Mouse (Mus musculus) ES-E14 (cell line): ENCODE results near the gene Hectd4. TPM values are rescaled to one million over a fixed set of nuclear protein-coding genes. Genes with fewer than 3 reads are reported as not detected.

Source experiments
- DNase-seq: peaks from one replicate; pipeline ENCODE4 v3.0.0-alpha.2; 2013; ENCODE audit warnings: low read depth, low spot score
- H3K27ac ChIP-seq: 2 replicates; pipeline ENCODE4 v1.5.1; 2012; ENCODE audit warnings: low read depth, mild to moderate bottlenecking, low read length, moderate library complexity, mixed read lengths; ENCODE audit not compliant: poor library complexity, insufficient read depth, severe bottlenecking
- H3K36me3 ChIP-seq: 2 replicates; pipeline ENCODE4 v1.6.1; 2012; ENCODE audit warnings: mild to moderate bottlenecking, low read length, moderate library complexity, mixed read lengths; ENCODE audit not compliant: control insufficient read depth, poor library complexity, insufficient read depth, severe bottlenecking
- H3K4me1 ChIP-seq, 2 experiments: fragments of 150-350 bp in 1 of 2; sonication (generic) in 1 of 2; 2 replicates each; pipeline ENCODE4 v1.6.1; 2012; ENCODE audit warnings: low read length in 2 of 2, mild to moderate bottlenecking in 1 of 2, mixed read lengths in 1 of 2; ENCODE audit not compliant: control insufficient read depth in 2 of 2, insufficient read depth in 2 of 2, poor library complexity in 1 of 2
- H3K4me3 ChIP-seq, 2 experiments: fragments of 150-350 bp in 1 of 2; sonication (generic) in 1 of 2; 2 replicates each; pipeline ENCODE4 v1.5.1; 2012; ENCODE audit warnings: low read length in 2 of 2, low read depth in 1 of 2, mild to moderate bottlenecking in 1 of 2, mixed read lengths in 1 of 2; ENCODE audit not compliant: insufficient read depth in 1 of 2, poor library complexity in 1 of 2, severe bottlenecking in 1 of 2
- H3K9ac ChIP-seq: 2 replicates; pipeline ENCODE4 v1.6.1; 2012; ENCODE audit warnings: low read depth, mild to moderate bottlenecking, low read length, mixed read lengths; ENCODE audit not compliant: poor library complexity, insufficient read depth, severe bottlenecking
- H3K9me3 ChIP-seq: fragments of 150-350 bp; sonication (generic); 2 replicates; pipeline ENCODE4 v1.6.1; 2012; ENCODE audit warnings: low read depth, mild to moderate bottlenecking, low read length; ENCODE audit not compliant: control insufficient read depth, insufficient read depth
- CHD2 ChIP-seq: IDR thresholded peaks from 2 replicates; pipeline ENCODE4 v1.6.1; 2014; ENCODE audit warnings: mild to moderate bottlenecking, low read depth, low read length, inconsistent platforms
- HCFC1 ChIP-seq: IDR thresholded peaks from 2 replicates; pipeline ENCODE4 v1.6.1; 2012; ENCODE audit warnings: low read length, inconsistent platforms, borderline replicate concordance; ENCODE audit not compliant: insufficient read depth
- MAFK ChIP-seq: IDR thresholded peaks from 2 replicates; pipeline ENCODE4 v1.6.1; 2014; ENCODE audit warnings: mild to moderate bottlenecking, low read depth, low read length, inconsistent platforms; ENCODE audit not compliant: insufficient read depth
- ZC3H11A ChIP-seq: IDR thresholded peaks from 2 replicates; pipeline ENCODE4 v1.6.1; 2012; ENCODE audit warnings: low read depth, mild to moderate bottlenecking, inconsistent platforms, low read length, borderline replicate concordance
- ZNF384 ChIP-seq: IDR thresholded peaks from 2 replicates; pipeline ENCODE4 v1.6.1; 2012; ENCODE audit warnings: low read depth, low read length, inconsistent platforms
- in situ Hi-C, 2 experiments: fragments of 600-800 bp; cut with MboI; formaldehyde crosslinking; loops; one replicate each; pipeline ENCODE4 v1.15.1; 2025; ENCODE audit warnings: low sequenced_read_pairs in 2 of 2, inconsistent platforms in 1 of 2; ENCODE audit not compliant: unreplicated experiment in 2 of 2
- total RNA-seq: library from RNA; depleted of rRNA; stranded (reverse); fragments of 300-350 nt; gene quantifications from 2 replicates; pipeline ENCODE4 v1.2.3, GENCODE M21; 2012; rRNA removed

Gene Hectd4
- 14.2 and 22.4 TPM in 2 replicates for total RNA-seq

DNA sequence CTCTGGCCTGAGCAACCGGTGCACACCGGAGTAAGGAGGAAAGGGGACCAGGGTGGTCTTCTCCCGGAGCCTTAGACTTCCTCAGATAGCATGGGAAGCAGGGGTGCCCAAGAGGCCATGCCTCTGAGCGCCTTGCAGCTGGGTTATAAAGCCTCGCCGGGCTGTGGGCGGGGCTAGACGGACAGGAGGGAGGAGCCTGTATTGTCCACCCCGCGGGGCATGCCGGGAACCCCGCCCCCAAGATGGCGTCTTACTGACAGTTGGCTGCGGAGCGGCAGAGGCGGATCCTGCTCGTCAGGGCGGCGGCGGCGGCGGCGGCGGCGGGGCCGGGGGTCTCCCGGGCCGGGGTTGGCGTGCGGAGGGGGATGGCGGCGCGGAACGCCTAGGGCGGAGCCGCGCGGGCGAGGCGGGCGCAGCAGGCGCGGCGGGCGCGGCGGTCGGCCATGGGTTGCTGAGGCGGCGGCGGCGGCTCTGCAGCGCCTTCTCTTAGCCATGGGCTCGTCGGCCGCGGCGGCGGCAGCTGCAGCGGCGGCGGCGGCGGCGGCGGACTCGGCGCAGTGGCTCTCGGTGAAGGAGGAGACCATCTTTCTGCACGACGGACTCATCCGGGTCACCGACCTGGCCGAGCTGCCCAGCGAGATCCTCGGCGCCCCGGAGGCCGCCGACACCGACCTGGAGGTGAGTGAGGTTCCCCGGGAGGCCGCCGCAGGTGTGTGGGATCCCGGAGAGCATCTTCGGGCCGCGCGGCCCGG lies at the start of gene Hectd4:
Gene Hectd4, plus strand, starts transcription at position 240 of the 752 bp plus-strand sequence.
- H3K27ac ChIP-seq = no peak within 1 kb of the TSS
- peak within 1 kb of the TSS; percentile 85 to 88 for H3K4me3 ChIP-seq
- no peaks in the 10 kb centered on the region for H3K36me3 ChIP-seq
- no peaks in the 10 kb centered on the region for H3K9me3 ChIP-seq
- in situ Hi-C loops = loop anchor here in 1 of 2 experiments (10.0 kb wide), 1 partner anchor 165 kb away; the partner anchor contains the start of gene Trafd1
- peak; percentile 93 for DNase-seq
- peak within 1 kb of the TSS; percentile 78 for H3K9ac ChIP-seq
- peaks cover 0 to 2% of the 10 kb centered on the region in 2 experiments; a peak in 1 of 4 replicates for H3K4me1 ChIP-seq
- TF ChIP-seq ZC3H11A = no peak
- no peak for TF ChIP-seq MAFK
- TF ChIP-seq HCFC1 = no peak

DNA sequence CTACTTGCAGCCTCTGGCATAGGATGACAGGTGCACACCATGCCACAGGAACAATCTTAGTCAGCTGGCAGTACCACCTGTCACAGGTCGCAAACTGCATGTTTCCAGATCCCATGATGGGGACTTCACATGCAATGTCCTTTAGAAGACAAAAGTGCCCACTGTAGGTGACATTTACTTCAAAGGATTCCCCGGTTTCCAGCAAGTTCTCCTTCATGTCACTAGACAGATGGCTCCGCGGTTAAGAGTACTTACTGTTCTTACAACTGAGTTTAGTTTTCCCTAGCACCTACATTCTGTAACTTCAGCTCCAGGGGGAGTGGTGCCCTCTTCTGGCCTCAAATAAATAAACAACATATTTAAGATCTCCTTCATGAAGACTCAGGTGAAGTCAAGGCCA lies 47.2 kb upstream of the Hectd4 start:
- in situ Hi-C loops = no loop called here
- H3K36me3 ChIP-seq = peaks cover 12% of the 10 kb centered on the region; the same call in 1 of the 2 replicates

DNA sequence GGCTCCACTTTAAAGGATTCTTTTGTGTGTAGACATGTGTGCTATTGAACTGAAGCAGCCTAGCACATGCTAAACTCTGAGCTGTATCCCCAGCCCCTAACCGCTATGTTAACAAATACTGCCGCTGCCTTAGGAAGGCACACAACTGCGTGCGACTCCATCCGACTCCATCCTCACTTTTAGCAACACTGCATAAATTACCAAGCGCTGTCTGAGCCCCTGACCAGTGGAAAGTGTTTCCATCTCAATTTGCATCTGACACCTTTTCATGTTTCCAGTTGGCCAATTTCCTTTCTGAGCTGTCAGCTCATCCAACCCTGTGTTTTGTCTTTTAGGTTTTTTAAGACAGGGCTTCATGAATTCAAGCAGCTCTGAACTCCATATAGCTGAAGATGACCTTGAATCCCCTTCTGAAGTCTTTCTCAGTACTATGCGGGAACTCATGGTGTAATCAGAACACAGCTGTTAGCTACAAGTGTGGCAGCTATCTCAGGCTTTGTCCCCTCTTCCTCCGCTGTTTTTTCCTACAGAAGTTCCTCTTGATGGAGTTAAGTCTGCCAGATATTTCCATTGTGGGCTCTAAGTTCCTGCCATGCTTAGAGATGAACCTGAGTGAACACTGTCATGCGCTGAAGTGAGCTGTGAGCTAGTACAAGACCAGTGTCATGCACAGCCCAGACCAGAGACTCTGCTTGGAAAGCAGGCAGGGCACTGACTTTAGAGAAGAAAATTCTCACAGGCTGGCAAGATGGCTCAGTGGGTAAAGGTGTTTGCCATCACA lies 40.8 kb upstream of the Hectd4 start:
- in situ Hi-C loops = no loop called here
- H3K4me3 ChIP-seq = no peak overlapping the region
- no peak overlapping the region for H3K27ac ChIP-seq

More for the DNA sequence above, 47.2 kb upstream of the Hectd4 start:
- no peak overlapping the region for H3K9ac ChIP-seq
- no peak overlapping the region for H3K4me3 ChIP-seq
- no peak for DNase-seq
- no peak for TF ChIP-seq CHD2
- TF ChIP-seq ZNF384 = no peak
- no peak for TF ChIP-seq HCFC1
- no peak for TF ChIP-seq ZC3H11A
- TF ChIP-seq MAFK = no peak
- no peak overlapping the region for H3K27ac ChIP-seq
- no peaks in the 10 kb centered on the region for H3K4me1 ChIP-seq
- no peaks in the 10 kb centered on the region for H3K9me3 ChIP-seq

DNA sequence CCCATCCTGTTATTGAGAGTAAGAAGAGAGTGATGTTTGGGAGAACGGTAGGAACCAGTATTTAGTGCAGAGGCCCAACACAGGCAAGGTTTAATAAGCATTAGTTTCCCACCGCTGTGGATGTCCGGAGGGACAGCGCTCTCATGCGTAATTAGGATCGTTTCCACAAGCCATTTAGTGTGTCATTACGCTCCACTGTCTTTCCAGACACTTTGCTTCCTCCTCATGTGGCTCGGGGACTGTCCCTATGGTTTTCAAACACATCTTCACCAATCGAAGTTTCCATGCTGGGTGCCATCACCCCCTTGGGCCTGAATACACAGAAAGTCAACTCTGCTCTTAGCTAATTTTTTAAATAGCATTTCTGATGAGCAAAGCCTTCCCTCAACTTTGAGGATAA lies 36.8 kb upstream of the Hectd4 start:
- H3K4me3 ChIP-seq = no peak overlapping the region
- TF ChIP-seq MAFK = no peak
- TF ChIP-seq ZNF384 = no peak
- no peak for TF ChIP-seq HCFC1
- no peak overlapping the region for H3K27ac ChIP-seq
- in situ Hi-C loops = no loop called here
- peaks cover 4 to 13% of the 10 kb centered on the region in 2 experiments for H3K4me1 ChIP-seq
- DNase-seq = no peak
- no peaks in the 10 kb centered on the region for H3K9me3 ChIP-seq
- H3K36me3 ChIP-seq = no peaks in the 10 kb centered on the region
- no peak overlapping the region for H3K9ac ChIP-seq

More for the DNA sequence above, 40.8 kb upstream of the Hectd4 start:
- Histone ChIP-seq H3K9me3 (no peaks in the 10 kb centered on the region), H3K9ac (no peak overlapping the region), H3K4me1 (peaks cover 2 to 3% of the 10 kb centered on the region in 2 experiments; a peak in 2 of 4 replicates), H3K36me3 (no peaks in the 10 kb centered on the region)
- DNase-seq = no peak
- TF ChIP-seq ZNF384 = no peak
- TF ChIP-seq MAFK = no peak
- TF ChIP-seq HCFC1 = no peak
- TF ChIP-seq CHD2 = no peak
- TF ChIP-seq ZC3H11A = no peak
